Mouse (Mus musculus) midbrain, embryonic 16.5 days (tissue): Measurements from ENCODE around the gene Gm20388. TPM values are rescaled to one million over a fixed set of nuclear protein-coding genes. Genes with fewer than 3 reads are reported as not detected.
"Not testable (repeated sequence)": the region's sequence is repeated elsewhere in the genome, so short reads cannot be mapped to it uniquely, and the experiment has no call there.

Source experiments
- ATAC-seq: fragments of 200-750 bp; cut with Nextera tagmentation; 2 replicates; pipeline ENCODE4 v1.8.0; 2017; ENCODE audit warnings: moderate TSS enrichment
- H3K27ac ChIP-seq: fragments of 300-500 bp; sonication (generic); 2 replicates; pipeline ENCODE4 v1.5.1; 2014; ENCODE audit warnings: mild to moderate bottlenecking, low read length, mixed read lengths
- H3K27me3 ChIP-seq: fragments of 300-500 bp; sonication (generic); 2 replicates; pipeline ENCODE4 v1.6.1; 2014; ENCODE audit warnings: low read depth, low read length, mixed read lengths; ENCODE audit not compliant: control insufficient read depth, insufficient read depth
- H3K36me3 ChIP-seq: fragments of 300-500 bp; sonication (generic); 2 replicates; pipeline ENCODE4 v1.6.1; 2014; ENCODE audit warnings: mild to moderate bottlenecking, low read length, moderate library complexity, mixed read lengths; ENCODE audit not compliant: control insufficient read depth, insufficient read depth
- H3K4me1 ChIP-seq: fragments of 300-500 bp; sonication (generic); 2 replicates; pipeline ENCODE4 v1.6.1; 2014; ENCODE audit warnings: mild to moderate bottlenecking, low read length, mixed read lengths; ENCODE audit not compliant: control insufficient read depth, insufficient read depth
- H3K4me2 ChIP-seq: fragments of 300-500 bp; sonication (generic); 2 replicates; pipeline ENCODE4 v1.6.1; 2014; ENCODE audit warnings: mild to moderate bottlenecking, low read length, mixed read lengths
- H3K4me3 ChIP-seq: fragments of 300-500 bp; sonication (generic); 2 replicates; pipeline ENCODE4 v1.5.1; 2014; ENCODE audit warnings: low read depth, mild to moderate bottlenecking, low read length, moderate library complexity, mixed read lengths
- H3K9ac ChIP-seq: fragments of 300-500 bp; sonication (generic); 2 replicates; pipeline ENCODE4 v1.6.1; 2014; ENCODE audit warnings: low read depth, low read length, mixed read lengths
- H3K9me3 ChIP-seq: fragments of 300-500 bp; sonication (generic); replicated peaks from 2 replicates; pipeline ENCODE4 v1.6.1; 2014; ENCODE audit warnings: mild to moderate bottlenecking, low read length, mixed read lengths; ENCODE audit not compliant: control insufficient read depth, poor library complexity, severe bottlenecking
- whole genome bisulfite sequencing: fragments of 180-500 bp; shearing (Covaris S2); extraction: QIAGEN DNeasy Blood & Tissue Kit; methylation state at CpG from one replicate; pipeline ENCODE4 v1.1.7; 2014; 5-methylcytosine and 5-hydroxymethylcytosine counted together
- polyA plus RNA-seq: library from polyadenylated mRNA; unstranded; fragments of >200 nt; fragmentation: Nextera tagmentation; extraction: Ambion mirVana; gene quantifications from 2 replicates; pipeline ENCODE4 v1.2.1, GENCODE M21; 2015

Gene Gm20388
- polyA plus RNA-seq, 1 experiment from 2014 or later: 7.5 TPM

GRCm38 (mm10) chr8:120361301-120361700, 450.7 kb downstream of the Gm20388 start:
- 69% methylated on average over 8 of the region's 8 CpGs for WGBS
- H3K27ac ChIP-seq: no peak overlapping the region
- no peak overlapping the region for H3K4me2 ChIP-seq
- ATAC-seq: no peak
- H3K9me3 ChIP-seq: no peaks in the 10 kb centered on the region
- H3K4me1 ChIP-seq: 0 out of 2 replicates have a peak, but pooled peaks cover 3% of the 10 kb centered on the region
- H3K36me3 ChIP-seq: no peaks in the 10 kb centered on the region
- H3K9ac ChIP-seq: no peak overlapping the region
- no peaks in the 10 kb centered on the region for H3K27me3 ChIP-seq
- H3K4me3 ChIP-seq: no peak overlapping the region

DNA sequence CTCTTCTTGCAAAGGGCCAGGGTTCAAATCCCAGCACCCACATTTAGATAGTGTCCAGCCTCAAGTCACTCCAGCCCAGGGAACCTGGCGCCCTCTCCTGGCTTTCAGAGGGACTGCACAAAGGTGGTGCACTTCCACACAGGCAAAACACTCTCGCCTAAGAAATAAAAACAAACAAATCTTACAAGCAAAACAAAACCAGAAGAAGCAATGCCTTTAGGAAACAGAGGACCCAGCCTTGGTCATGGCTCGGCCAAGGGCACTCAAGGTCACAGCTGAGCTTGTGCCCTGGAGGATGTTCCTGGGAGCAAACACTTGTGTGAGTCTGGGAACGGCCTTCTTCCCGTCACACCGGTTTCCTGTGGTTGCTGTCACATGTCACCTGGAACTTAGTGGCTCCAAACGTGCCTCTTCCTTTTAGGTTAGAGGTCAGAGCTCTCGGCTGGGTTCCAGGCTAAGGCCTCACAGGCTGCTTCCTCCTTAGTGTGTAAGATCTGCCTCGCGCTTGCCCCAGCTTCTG, 453.0 kb downstream of the Gm20388 start:
- H3K9me3 ChIP-seq: no peaks in the 10 kb centered on the region
- 68% methylated on average over 10 of the region's 10 CpGs for WGBS
- no peaks in the 10 kb centered on the region for H3K27me3 ChIP-seq
- no peak overlapping the region for H3K4me3 ChIP-seq
- no peak for ATAC-seq
- no peak overlapping the region for H3K4me2 ChIP-seq
- no peaks in the 10 kb centered on the region for H3K36me3 ChIP-seq
- H3K4me1 ChIP-seq: no peaks in the 10 kb centered on the region; the same call in 1 of the 2 replicates
- no peak overlapping the region for H3K9ac ChIP-seq
- H3K27ac ChIP-seq: no peak overlapping the region

DNA sequence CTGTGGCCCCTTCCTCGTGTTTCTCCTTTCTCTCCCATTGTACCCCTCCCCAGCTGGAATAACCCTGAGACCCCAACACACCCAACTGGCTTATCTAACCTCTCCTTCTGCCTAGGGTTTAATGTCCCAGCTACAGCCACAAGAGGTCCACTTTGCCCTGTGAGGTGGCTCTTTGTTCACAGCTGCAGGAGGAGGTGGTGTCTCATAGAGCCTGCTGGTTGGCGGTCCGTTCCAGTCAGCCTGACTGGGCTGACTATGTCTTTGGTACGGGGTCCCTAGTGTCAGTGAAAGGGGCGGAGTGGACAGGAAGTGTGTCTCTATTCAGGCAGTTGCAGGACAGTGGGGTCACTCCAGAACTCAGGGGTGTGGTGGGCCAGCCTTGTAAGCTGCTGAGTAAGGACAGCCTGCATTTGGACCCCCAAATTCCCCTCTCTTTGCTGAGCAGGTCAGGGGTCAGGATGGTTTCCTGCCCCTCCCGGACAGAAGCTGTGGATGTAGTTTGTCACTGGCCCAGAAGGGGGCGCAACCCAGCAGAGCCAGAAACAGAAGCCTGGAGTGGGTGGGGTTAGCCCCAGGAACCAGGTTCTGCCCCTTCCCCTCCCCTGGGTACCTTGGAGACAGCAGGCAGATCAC, 453.6 kb downstream of the Gm20388 start:
- Histone ChIP-seq H3K36me3 (no peaks in the 10 kb centered on the region), H3K27ac (no peak overlapping the region), H3K9ac (no peak overlapping the region), H3K9me3 (no peaks in the 10 kb centered on the region), H3K27me3 (no peaks in the 10 kb centered on the region), H3K4me2 (no peak overlapping the region), H3K4me3 (no peak overlapping the region), H3K4me1 (no peaks in the 10 kb centered on the region; the same call in 1 of the 2 replicates)
- no peak for ATAC-seq
- WGBS: 39% methylated on average over 7 of the region's 7 CpGs

DNA sequence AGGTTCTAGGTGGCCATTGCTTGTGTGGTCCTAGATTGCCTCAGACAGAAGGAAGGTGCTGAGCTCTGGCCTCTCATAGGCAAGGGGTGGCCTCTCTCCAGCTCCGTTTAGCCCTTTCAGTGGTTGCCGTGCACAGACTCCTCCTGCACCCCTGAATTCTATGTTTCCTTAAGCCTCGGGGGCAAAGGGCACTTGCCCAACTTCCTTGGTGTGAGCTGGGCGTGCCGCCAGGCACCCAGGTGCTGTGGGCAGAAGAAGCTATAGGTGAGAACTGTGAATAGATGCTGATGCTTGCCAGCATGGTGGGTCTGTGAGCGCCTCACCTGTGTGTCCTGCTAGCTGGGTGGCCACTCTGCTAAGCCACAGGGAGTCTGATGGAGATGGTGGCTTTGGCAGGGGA, 456.2 kb downstream of the Gm20388 start:
- Histone ChIP-seq H3K4me2 (no peak overlapping the region), H3K4me3 (no peak overlapping the region), H3K27ac (no peak overlapping the region), H3K27me3 (no peaks in the 10 kb centered on the region), H3K9me3 (no peaks in the 10 kb centered on the region), H3K36me3 (no peaks in the 10 kb centered on the region), H3K4me1 (no peaks in the 10 kb centered on the region; the same call in 1 of the 2 replicates), H3K9ac (no peak overlapping the region)
- ATAC-seq: no peak
- WGBS: 88% methylated on average over 6 of the region's 6 CpGs

GRCm38 (mm10) chr8:120368191-120368590, 457.6 kb downstream of the Gm20388 start:
- peak overlapping the region; percentile 55; the same call in 1 of the 2 replicates for H3K27ac ChIP-seq
- not testable (repeated sequence) for H3K4me2 ChIP-seq, H3K27me3 ChIP-seq, H3K9me3 ChIP-seq, ATAC-seq, H3K36me3 ChIP-seq, H3K4me3 ChIP-seq, H3K4me1 ChIP-seq, H3K9ac ChIP-seq
- WGBS: 85% methylated on average over 1 of the region's 1 CpGs

DNA sequence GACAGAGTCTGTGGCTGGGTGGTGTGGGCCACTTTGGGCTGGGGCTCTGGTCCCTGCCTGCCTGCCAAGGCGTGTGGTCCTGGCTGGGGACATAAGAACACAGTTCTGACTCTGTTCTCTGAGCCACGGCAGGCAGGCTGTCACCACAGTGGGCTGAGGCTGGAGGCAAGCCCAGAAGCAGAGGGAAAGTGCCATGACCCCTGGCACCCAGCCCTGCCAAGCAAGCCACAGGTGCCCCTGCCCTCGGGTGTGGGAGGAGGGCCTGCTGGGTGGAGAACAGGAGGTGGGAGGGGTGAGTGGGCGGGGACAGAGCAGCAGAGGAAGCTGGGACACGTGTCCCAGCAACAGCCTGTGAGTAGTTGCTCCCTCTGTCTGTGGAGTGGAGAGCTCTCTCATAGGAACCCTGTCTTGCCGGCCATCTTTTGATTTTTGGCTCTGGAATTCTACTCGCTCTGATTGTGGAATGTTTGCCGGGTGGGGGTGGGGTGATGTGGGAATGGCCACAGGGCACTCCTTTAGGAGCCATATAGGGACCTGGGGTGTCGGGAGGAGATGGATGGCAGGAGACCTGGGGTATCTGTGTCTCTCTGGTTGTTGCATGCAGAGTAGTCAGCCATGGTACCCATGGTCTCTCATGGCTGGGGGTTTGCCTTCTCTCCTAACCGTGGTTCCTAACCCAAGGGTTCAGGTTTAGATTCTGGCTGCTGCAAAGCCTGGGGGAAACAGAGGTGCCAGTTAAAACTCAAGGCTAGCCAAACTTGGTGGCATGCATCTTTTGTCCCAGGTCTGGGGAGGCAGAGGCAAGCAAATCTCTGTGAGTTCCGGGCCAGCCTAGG, 458.4 kb downstream of the Gm20388 start:
- peak; percentile 57 for ATAC-seq
- Histone ChIP-seq H3K4me1 (no peaks in the 10 kb centered on the region; the same call in 1 of the 2 replicates), H3K36me3 (no peaks in the 10 kb centered on the region), H3K9ac (no peak overlapping the region), H3K9me3 (no peaks in the 10 kb centered on the region), H3K4me2 (no peak overlapping the region), H3K4me3 (no peak overlapping the region), H3K27me3 (no peaks in the 10 kb centered on the region), H3K27ac (peak overlapping the region; percentile 55)
- WGBS: 33% methylated on average over 11 of the region's 11 CpGs

DNA sequence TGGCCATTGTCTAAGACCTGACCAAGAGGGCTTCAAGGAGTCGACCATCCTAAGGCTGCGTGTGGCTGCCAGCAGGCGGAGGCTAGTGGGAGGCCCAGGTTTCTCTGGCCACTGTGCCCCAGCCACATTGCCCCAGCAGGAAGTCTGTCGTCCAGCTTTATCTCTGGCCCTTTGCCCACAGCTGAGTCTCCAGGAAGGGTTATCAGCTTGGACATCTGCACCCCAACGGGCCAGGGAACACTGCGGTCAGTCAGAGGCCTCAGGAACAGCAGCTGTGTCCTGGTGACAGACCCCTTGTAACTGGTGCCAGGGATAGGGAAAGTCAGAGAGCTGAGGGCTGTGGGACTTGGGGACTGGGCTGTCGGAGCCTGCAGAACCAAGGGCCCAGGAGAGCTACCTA, 459.3 kb downstream of the Gm20388 start:
- no peak for ATAC-seq
- Histone ChIP-seq H3K27ac (no peak overlapping the region), H3K27me3 (no peaks in the 10 kb centered on the region), H3K9ac (no peak overlapping the region), H3K4me1 (peaks cover 5% of the 10 kb centered on the region; the same call in 1 of the 2 replicates), H3K4me3 (no peak overlapping the region), H3K36me3 (no peaks in the 10 kb centered on the region), H3K4me2 (no peak overlapping the region), H3K9me3 (no peaks in the 10 kb centered on the region)
- WGBS: 60% methylated on average over 7 of the region's 7 CpGs

DNA sequence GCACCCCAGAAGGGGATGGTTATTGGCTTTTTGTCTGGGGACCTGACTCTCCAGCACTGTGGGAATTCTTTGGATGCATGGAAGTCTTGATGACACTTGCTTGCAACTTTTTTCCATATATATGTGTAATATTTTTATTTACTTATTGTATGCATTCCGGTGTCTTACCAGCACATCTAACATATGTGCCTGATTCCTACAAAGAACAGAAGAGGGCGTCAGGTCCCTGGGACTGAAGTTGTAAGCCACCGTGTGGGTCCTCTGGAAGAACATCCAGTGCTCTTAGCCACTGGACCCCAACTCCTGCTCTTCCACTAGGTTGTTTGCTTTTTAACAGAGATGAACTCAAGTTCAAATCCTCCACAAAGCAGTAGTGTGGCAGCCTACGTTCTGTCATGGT, 459.8 kb downstream of the Gm20388 start:
- 71% methylated on average over 4 of the region's 4 CpGs for WGBS

GRCm38 (mm10) chr8:120371146-120371545, 460.5 kb downstream of the Gm20388 start:
- no peak overlapping the region for H3K27ac ChIP-seq
- H3K9ac ChIP-seq: no peak overlapping the region
- H3K36me3 ChIP-seq: no peaks in the 10 kb centered on the region
- H3K9me3 ChIP-seq: no peaks in the 10 kb centered on the region
- no peak overlapping the region for H3K4me2 ChIP-seq
- peaks cover 6% of the 10 kb centered on the region; the same call in 1 of the 2 replicates for H3K4me1 ChIP-seq
- no peak overlapping the region for H3K4me3 ChIP-seq
- 80% methylated on average over 5 of the region's 5 CpGs for WGBS
- ATAC-seq: no peak
- no peaks in the 10 kb centered on the region for H3K27me3 ChIP-seq

More for the DNA sequence above, 459.8 kb downstream of the Gm20388 start:
- Histone ChIP-seq H3K4me1 (peaks cover 5% of the 10 kb centered on the region; the same call in 1 of the 2 replicates), H3K4me3 (no peak overlapping the region), H3K9ac (no peak overlapping the region), H3K27me3 (no peaks in the 10 kb centered on the region), H3K36me3 (no peaks in the 10 kb centered on the region), H3K9me3 (no peaks in the 10 kb centered on the region), H3K27ac (no peak overlapping the region), H3K4me2 (no peak overlapping the region)
- ATAC-seq: no peak
